In genomic region chr19:5085145-5085863, GRCm38 (mm10) we compare ENCODE assay signal across 9 mouse cellular contexts. TPM values are rescaled to one million over a fixed set of nuclear protein-coding genes. Genes with fewer than 3 reads are reported as not detected.
DNase-seq lines count a peak whose midpoint lies in the region; ATAC-seq and TF ChIP-seq lines count a peak whose summit lies in the region.
"Had no signal": no experiment of that assay in that cellular context is flagged by ENCODE, and none has a peak within 500 bp of the region (broad histone marks: within the 10 kb centered on the region; RNA-seq: fewer than 3 reads in every experiment).

Gene Tmem151a (minus strand): TSS chr19:5085531.

- TF ChIP-seq POLR2A in MEL (IDR thresholded peaks at IDR 0.05; ENCODE audit: control insufficient read depth in 1 of 2, insufficient read depth in 1 of 2, low read depth in 1 of 2, low read length in 2 of 2, poor library complexity in 1 of 2) (no peak), myocyte (IDR thresholded peaks at IDR 0.05; ENCODE audit: insufficient read length, low read depth) (peak; percentile 75)

- peak within 1 kb of the TSS; percentile 72 for H3K4me3 ChIP-seq in gastrocnemius, adult 2 months
- H3K4me3 ChIP-seq in MEL (ENCODE audit: control insufficient read depth in 1 of 2, insufficient read depth in 1 of 2, low read depth in 2 of 2, low read length in 2 of 2) (peak within 1 kb of the TSS in 1 of 2 experiments; percentile 15; a peak in 2 of 4 replicates), myocyte (peak within 1 kb of the TSS; percentile 53)
- peak within 1 kb of the TSS; percentile 53 for H3K4me3 ChIP-seq in embryonic facial prominence, embryonic 13.5 days
- peak within 1 kb of the TSS; percentile 37 for H3K4me3 ChIP-seq in intestine, embryonic 14.5 days (ENCODE audit: low read depth, low read length)

- H3K79me2 ChIP-seq in MEL (ENCODE audit: control insufficient read depth, insufficient read depth, low read length, poor library complexity), result peaks cover 3% of the 10 kb centered on the region; the same call in 1 of the 2 replicates
- H3K79me2 ChIP-seq in myocyte (ENCODE audit: control insufficient read depth, insufficient read depth), result no peaks in the 10 kb centered on the region

- no peak within 1 kb of the TSS for H3K27ac ChIP-seq in gastrocnemius, adult 2 months
- no peak within 1 kb of the TSS for H3K27ac ChIP-seq in MEL (ENCODE audit: control insufficient read depth, low read depth, low read length)
- H3K27ac ChIP-seq in embryonic facial prominence, embryonic 13.5 days, result no peak within 1 kb of the TSS
- H3K27ac ChIP-seq in intestine, embryonic 14.5 days (ENCODE audit: low read depth), result no peak within 1 kb of the TSS
- H3K27ac ChIP-seq: macrophage had no signal

- H3K4me1 ChIP-seq in MEL (ENCODE audit: control insufficient read depth in 1 of 2, insufficient read depth in 2 of 2, low read length in 2 of 2), result peaks cover 0 to 11% of the 10 kb centered on the region in 2 experiments; a peak in 1 of 4 replicates
- H3K4me1 ChIP-seq in embryonic facial prominence, embryonic 13.5 days, result peaks cover 26% of the 10 kb centered on the region
- H3K4me1 ChIP-seq in intestine, embryonic 14.5 days (replicated peaks; ENCODE audit: control insufficient read depth, insufficient read depth, low read length), result peaks cover 10% of the 10 kb centered on the region

- intact Hi-C loops in gastrocnemius, adult 2 months (cut with DNase I), result loop anchor here (5.0 kb wide), 1 partner anchor 43 kb away; the partner anchor contains the start of gene Brms1
- intact Hi-C loops in gastrocnemius, postnatal 36 days (cut with DNase I), result no loop called here
- intact Hi-C loops in left cerebral cortex, postnatal 4 days (cut with DNase I), result no loop called here

- peak within 1 kb of the TSS; percentile 26; the same call in 1 of the 2 replicates for H3K9ac ChIP-seq in MEL (ENCODE audit: control insufficient read depth, low read depth, low read length, poor library complexity, severe bottlenecking)
- peak within 1 kb of the TSS; percentile 66 for H3K9ac ChIP-seq in embryonic facial prominence, embryonic 13.5 days
- peak within 1 kb of the TSS; percentile 25; the same call in 1 of the 2 replicates for H3K9ac ChIP-seq in intestine, embryonic 14.5 days (ENCODE audit: low read length)

- TF ChIP-seq CTCF in gastrocnemius, adult 2 months (IDR thresholded peaks at IDR 0.05), result no peak
- no peak for TF ChIP-seq CTCF in MEL (IDR thresholded peaks at IDR 0.05 in 2 of 3, conservative IDR thresholded peaks at IDR 0.05 in 1 of 3; ENCODE audit: control insufficient read depth in 1 of 3, insufficient read depth in 1 of 3, low read depth in 2 of 3, low read length in 3 of 3, poor library complexity in 1 of 3, severe bottlenecking in 1 of 3)

- H3K36me3 ChIP-seq in MEL (ENCODE audit: control insufficient read depth in 1 of 2, insufficient read depth in 2 of 2, low read length in 2 of 2) (no peaks in the 10 kb centered on the region; a peak in 1 of 4 replicates), myocyte (ENCODE audit: control insufficient read depth, insufficient read depth) (no peaks in the 10 kb centered on the region)
- H3K36me3 ChIP-seq in embryonic facial prominence, embryonic 13.5 days, result peaks cover 5% of the 10 kb centered on the region
- H3K36me3 ChIP-seq in intestine, embryonic 14.5 days (ENCODE audit: control insufficient read depth, insufficient read depth, low read length), result peaks cover 5% of the 10 kb centered on the region

- no peaks in the 10 kb centered on the region for H3K9me3 ChIP-seq in MEL (replicated peaks; ENCODE audit: insufficient read depth, low read length)
- no peaks in the 10 kb centered on the region for H3K9me3 ChIP-seq in embryonic facial prominence, embryonic 13.5 days
- H3K9me3 ChIP-seq in intestine, embryonic 14.5 days (ENCODE audit: control insufficient read depth, low read length), result no peaks in the 10 kb centered on the region

- DNase-seq in gastrocnemius, adult 2 months, result peak; percentile 66
- no peak for DNase-seq in gastrocnemius, postnatal 36 days
- no peak for DNase-seq in MEL (ENCODE audit: low read depth, low spot score)
- DNase-seq in intestine, embryonic 14.5 days (ENCODE audit: low spot score), result peak; percentile 58
- no peak for DNase-seq in left cerebral cortex, postnatal 4 days

- TF ChIP-seq EP300 in MEL (IDR thresholded peaks at IDR 0.05; ENCODE audit: low read depth in 1 of 2, low read length in 2 of 2), result no peak

- H3ac ChIP-seq in myocyte (ENCODE audit: control insufficient read depth, insufficient read length), result peak within 1 kb of the TSS; percentile 57

- H3K4me2 ChIP-seq in embryonic facial prominence, embryonic 13.5 days, result peak within 1 kb of the TSS; percentile 93
- H3K4me2 ChIP-seq in intestine, embryonic 14.5 days (ENCODE audit: low read length), result peak within 1 kb of the TSS; percentile 68
- H3K4me2 ChIP-seq in myocyte (ENCODE audit: low read depth), result peak within 1 kb of the TSS; percentile 95

- no peak for ATAC-seq in embryonic facial prominence, embryonic 13.5 days (ENCODE audit: insufficient number of reproducible peaks, insufficient read depth, low FRiP score, low TSS enrichment, low read depth)
- ATAC-seq in intestine, embryonic 14.5 days (replicated peaks; ENCODE audit: low FRiP score, low TSS enrichment, low read depth), result no peak
- ATAC-seq in frontal cortex, adult (ENCODE audit: low TSS enrichment), result no peak

- under 1% methylated on average over 69 of the region's 69 CpGs for WGBS in embryonic facial prominence, embryonic 13.5 days
- WGBS in intestine, embryonic 14.5 days, result under 1% methylated on average over 54 of the region's 69 CpGs

- H3K27me3 ChIP-seq in MEL (ENCODE audit: control insufficient read depth in 1 of 2, insufficient read depth in 2 of 2, low read length in 2 of 2), result peaks cover 5 to 18% of the 10 kb centered on the region in 2 experiments
- H3K27me3 ChIP-seq in embryonic facial prominence, embryonic 13.5 days, result peaks cover 63% of the 10 kb centered on the region
- peaks cover 63% of the 10 kb centered on the region for H3K27me3 ChIP-seq in intestine, embryonic 14.5 days (replicated peaks; ENCODE audit: control insufficient read depth, insufficient read depth, low read length)
- no peaks in the 10 kb centered on the region for H3K27me3 ChIP-seq in myocyte (ENCODE audit: control insufficient read depth, insufficient read depth, insufficient read length)

- no peak for TF ChIP-seq RAD21 in MEL (IDR thresholded peaks at IDR 0.05; ENCODE audit: low read depth, low read length)

TF ChIP-seq in MEL, 35 proteins besides CTCF, POLR2A, EP300 and RAD21 (continues in another document):
- TF ChIP-seq USF1 (IDR thresholded peaks at IDR 0.05; ENCODE audit: low read depth, low read length) (no peak), ELF1 (IDR thresholded peaks at IDR 0.05; ENCODE audit: low read depth, low read length) (no peak), CHD1 (IDR thresholded peaks at IDR 0.05; ENCODE audit: low read depth, low read length) (no peak), MEF2A (IDR thresholded peaks at IDR 0.05; ENCODE audit: extremely low read depth, insufficient replicate concordance, low read depth, low read length, poor library complexity, severe bottlenecking) (no peak), ETS1 (IDR thresholded peaks at IDR 0.05; ENCODE audit: low read depth, low read length) (no peak), ZNF384 (IDR thresholded peaks at IDR 0.05; ENCODE audit: low read depth, low read length) (no peak), MYC (IDR thresholded peaks at IDR 0.05; ENCODE audit: low read depth, low read length) (no peak), ZMIZ1 (IDR thresholded peaks at IDR 0.05; ENCODE audit: low read depth, low read length) (no peak), SMC3 (IDR thresholded peaks at IDR 0.05; ENCODE audit: low read depth, low read length) (no peak), USF2 (IDR thresholded peaks at IDR 0.05; ENCODE audit: borderline replicate concordance in 1 of 2, insufficient read depth in 1 of 2, low read depth in 1 of 2, low read length in 2 of 2) (no peak), POLR2AphosphoS5 (IDR thresholded peaks at IDR 0.05; ENCODE audit: borderline replicate concordance, low read depth, low read length) (no peak), NELFE (IDR thresholded peaks at IDR 0.05; ENCODE audit: low read depth, low read length) (no peak), TBP (IDR thresholded peaks at IDR 0.05; ENCODE audit: low read depth, low read length) (no peak)

TF ChIP-seq in myocyte, 11 proteins besides CTCF, POLR2A, EP300 and RAD21:
- TF ChIP-seq MYOD1 (IDR thresholded peaks at IDR 0.05; ENCODE audit: control insufficient read depth in 1 of 3, insufficient read length in 2 of 3, low read depth in 2 of 3) (peak in 1 of 3 experiments; percentile 4), POLR2AphosphoS2 (IDR thresholded peaks at IDR 0.05; ENCODE audit: insufficient read length, low read depth) (peak; percentile 60), E2F4 (IDR thresholded peaks at IDR 0.05; ENCODE audit: insufficient read depth) (no peak), MYOG (IDR thresholded peaks at IDR 0.05; ENCODE audit: control insufficient read depth in 1 of 3, insufficient read depth in 1 of 3, insufficient read length in 2 of 3, low read depth in 2 of 3) (no peak), TCF12 (IDR thresholded peaks at IDR 0.05; ENCODE audit: insufficient read depth, poor library complexity, severe bottlenecking) (no peak)

RNA-seq across cellular contexts. Expression of gene Tmem151a, which starts in this region (rescaled TPM):
- not detected for total RNA-seq in gastrocnemius, adult 2 months (2021)
- total RNA-seq in gastrocnemius, postnatal 36 days (2021), result under 1 TPM in 1 of 2 experiments, not detected in 1; 0.22 TPM
- 0.29 TPM in 1 of 2 replicates, not detected in the other for total RNA-seq in MEL (2012; rRNA removed)
- polyA plus RNA-seq in MEL (2012; ENCODE audit: insufficient read depth in 1 of 2, insufficient read length in 2 of 2, low read depth in 1 of 2, low replicate concordance in 2 of 2, missing spikeins in 1 of 2), result under 1 TPM in 1 of 2 experiments, not detected in 1; 0.63 TPM
- 2.6 and 4.6 TPM in 2 replicates for polyA plus RNA-seq in embryonic facial prominence, embryonic 13.5 days (2015; fragmentation: Nextera tagmentation; extraction: Ambion mirVana)
- 7.1 and 8.2 TPM in 2 replicates for polyA plus RNA-seq in intestine, embryonic 14.5 days (2014; fragmentation: Nextera tagmentation; extraction: Ambion mirVana)
- 10 to 100 TPM; 47.7 to 55.3 TPM for total RNA-seq in left cerebral cortex, postnatal 4 days (2021)
- 10.1 TPM for polyA plus RNA-seq in myocyte (2012; fragmentation: generic; extraction: Trizol)

Comparison
In these comparisons a context has a peak if more than half of its experiments do, and no peak if none do; other contexts are left out.
1. RNA of gene Tmem151a (total RNA-seq): 47.7 to 55.3 TPM in left cerebral cortex, postnatal 4 days; 0.22 TPM in gastrocnemius, postnatal 36 days, not detected in gastrocnemius, adult 2 months and 0.29 TPM in MEL; every median in the first group is over 10 times any median in the second.
2. Peak in DNase-seq and H3K4me3 ChIP-seq in gastrocnemius, adult 2 months; RNA of the gene not detected or under 1 TPM.
3. Peak in every context shown above with its lines, with median percentiles within 50 percentile points of each other: H3K9ac ChIP-seq and H3K4me2 ChIP-seq.